Mouse (Mus musculus): ENCODE data around the gene Fgf9.

The Fgf9 gene

DNA sequence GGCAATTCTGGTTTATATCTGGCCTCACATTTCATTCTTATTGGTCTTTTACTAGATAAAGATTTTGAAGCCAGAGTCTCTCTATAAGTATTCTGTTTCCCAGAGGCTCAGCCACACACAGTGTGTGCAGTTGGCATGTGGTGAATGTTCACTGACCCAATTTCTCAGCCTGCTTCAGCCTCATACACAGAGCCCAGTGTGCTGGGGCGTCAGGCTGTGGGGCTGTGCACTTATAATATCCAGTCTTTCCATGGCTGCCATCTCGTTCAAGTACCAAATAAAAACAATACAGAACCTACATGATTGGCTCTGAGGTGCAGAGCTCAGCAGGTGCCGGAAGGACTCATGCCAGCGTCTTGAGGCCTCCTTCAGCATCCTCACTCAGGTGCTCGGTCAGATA, 19.1 kb downstream of the Fgf9 start:
- peak; percentile 84 for DNase-seq (ENCODE audit: low read depth, low spot score)

DNA sequence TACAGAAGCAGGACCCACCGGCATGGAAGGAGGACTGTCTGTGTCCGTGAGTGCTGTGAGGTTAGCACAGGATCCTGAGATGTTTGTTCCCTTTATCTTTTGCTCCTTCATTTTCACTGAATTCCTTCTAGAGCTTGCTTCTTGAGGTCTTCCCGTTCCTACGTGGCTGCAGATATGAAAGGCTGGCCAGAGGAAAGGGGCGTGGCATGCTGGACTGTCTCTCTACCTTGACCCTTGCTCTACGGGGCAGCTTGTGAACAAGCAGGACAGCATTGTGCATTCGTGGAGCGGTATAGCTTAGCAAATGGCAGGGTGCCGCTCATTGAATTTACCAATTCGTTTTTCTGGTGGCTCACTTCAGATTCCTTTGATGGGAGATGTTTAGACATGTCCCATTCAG, 21.0 kb downstream of the Fgf9 start:
- DNase-seq (ENCODE audit: low read depth, low spot score): no peak

DNA sequence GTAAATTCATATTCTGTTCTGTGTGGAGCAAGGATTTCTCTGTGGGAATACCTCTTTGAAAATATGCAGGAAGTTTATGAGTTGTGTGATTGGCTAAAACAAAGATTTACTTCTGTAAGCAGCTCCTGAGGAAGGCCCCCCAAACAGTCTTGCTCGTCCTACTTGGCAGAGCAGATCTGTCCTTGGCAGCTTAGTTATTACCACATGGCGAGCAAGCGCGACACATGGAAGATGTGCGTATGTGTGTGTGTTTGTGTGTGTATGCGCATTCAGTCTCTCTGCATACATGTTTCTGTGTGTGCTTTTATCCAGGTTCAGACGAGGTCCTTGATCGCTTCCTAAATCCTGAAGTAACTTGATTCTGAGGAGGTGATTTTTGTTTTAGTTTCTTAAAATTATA, 29.3 kb downstream of the Fgf9 start:
- DNase-seq (ENCODE audit: low read depth, low spot score): peak; percentile 79

DNA sequence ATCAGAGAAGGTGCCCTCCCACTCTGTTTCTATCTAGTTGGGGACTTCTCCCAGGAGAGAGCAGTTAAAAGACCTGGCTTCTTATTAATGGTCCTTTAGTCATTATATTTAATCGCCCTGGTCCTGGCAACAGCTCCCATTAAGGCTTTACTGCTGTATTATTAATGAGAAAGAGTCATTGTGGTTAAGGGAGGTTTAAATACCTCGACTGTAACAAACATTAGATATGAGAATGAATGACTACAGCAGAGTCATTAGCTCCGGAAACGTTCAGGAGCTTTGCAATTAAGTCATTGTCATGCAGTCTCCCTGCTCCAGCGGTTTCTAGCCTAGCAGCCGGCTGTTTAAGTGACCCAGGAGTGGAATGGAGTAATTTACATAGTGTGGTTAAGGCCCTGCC, 31.0 kb downstream of the Fgf9 start:
- DNase-seq (ENCODE audit: low read depth, low spot score): no peak

DNA sequence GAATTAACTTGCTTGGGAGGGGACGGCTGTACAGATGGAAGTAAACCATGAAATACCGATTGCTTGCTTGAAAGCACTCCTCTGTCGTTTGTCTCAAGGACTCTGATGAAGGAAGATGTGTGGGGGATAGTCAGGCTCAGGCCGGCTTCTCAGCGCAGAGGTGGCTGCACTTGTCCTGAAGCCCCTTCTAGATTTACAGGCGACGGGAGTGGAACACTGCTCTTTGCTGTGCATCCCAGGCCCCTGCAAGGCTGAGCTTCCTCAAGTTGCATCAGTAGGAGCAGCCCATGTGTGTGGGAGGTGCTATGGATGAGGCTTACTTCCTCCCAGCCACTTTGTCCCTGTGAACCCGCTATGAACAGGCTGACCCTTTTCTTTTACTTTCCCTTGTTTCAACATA, 33.9 kb downstream of the Fgf9 start:
- DNase-seq (ENCODE audit: low read depth, low spot score): no peak

DNA sequence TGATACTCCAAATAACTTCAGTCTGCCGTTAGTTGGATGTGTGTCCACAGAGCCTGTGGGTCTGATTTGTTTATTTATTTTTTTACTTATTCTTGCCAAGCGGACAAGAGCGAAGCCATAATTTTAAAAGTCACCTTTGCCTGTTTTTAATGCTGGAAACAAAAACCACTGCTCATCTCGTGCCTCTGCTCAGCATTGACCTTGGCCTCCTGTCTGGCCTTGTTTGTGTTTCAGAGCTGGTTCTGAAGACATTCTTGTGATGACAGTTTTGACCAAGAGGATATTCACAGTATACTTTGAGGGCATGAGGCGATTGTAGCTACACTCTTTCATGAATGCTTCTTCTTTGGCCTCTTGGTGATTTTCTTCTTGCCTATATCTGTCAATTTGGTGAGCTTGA, 35.2 kb downstream of the Fgf9 start:
- no peak for DNase-seq (ENCODE audit: low read depth, low spot score)

DNA sequence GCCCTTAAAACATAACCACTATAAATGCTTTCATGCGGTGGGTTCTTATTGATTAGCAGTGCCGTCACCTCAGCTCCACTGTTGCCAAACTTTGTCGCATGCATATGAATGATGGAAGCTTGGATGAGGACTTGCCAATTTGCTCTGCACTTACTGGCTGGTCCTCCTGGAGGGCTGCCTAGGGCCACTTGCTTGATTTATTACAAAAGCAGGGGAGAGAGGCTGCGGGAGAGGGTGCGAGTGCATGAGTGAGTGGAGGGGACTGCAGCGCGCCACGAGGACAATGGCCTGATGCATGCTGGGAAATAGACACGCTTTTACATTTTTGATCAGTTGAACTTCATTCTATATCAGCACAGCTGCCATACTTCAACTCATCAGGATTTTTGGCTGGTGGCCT, 39.3 kb downstream of the Fgf9 start:
- DNase-seq (ENCODE audit: low read depth, low spot score): no peak

DNA sequence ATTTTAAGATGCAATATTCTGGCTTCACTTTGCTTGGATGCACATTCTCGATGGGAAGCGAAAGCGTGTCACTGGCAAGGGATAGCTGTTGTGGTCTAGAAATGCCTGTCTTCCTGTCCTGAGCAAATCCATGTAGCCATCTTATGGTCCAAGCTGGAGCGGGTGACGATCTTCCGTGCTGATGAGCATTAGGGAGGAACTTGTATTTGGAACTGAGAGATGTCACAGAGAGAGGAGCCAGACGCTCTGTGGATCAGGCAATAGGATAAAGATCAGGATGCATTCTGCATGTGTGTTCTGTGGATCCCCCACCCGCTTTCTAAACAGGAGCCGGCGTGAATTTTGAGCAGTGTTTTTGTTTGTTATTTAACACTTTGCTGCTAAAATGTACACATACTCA, 41.2 kb downstream of the Fgf9 start:
- DNase-seq (ENCODE audit: low read depth, low spot score): peak; percentile 71

DNA sequence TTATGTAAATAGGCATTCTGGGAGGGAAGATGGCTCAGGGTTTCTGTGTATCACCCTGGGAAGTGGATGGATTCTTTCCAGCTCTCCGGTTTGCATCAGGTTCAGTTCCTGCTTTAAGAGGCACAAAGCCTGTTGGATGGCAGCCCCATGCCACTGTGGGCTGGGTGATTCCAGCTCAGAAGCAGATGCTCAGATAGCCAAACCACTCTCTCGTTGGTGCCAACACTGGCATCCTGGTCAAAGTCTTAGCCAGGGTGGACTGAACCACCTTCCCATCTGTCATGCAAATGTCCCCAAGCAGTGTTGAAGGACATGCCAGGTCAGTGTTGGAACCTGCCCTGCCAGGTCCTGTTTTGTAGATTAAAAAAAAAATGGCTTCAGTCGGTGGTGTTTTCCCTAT, 42.0 kb downstream of the Fgf9 start:
- DNase-seq (ENCODE audit: low read depth, low spot score): peak; percentile 95

DNA sequence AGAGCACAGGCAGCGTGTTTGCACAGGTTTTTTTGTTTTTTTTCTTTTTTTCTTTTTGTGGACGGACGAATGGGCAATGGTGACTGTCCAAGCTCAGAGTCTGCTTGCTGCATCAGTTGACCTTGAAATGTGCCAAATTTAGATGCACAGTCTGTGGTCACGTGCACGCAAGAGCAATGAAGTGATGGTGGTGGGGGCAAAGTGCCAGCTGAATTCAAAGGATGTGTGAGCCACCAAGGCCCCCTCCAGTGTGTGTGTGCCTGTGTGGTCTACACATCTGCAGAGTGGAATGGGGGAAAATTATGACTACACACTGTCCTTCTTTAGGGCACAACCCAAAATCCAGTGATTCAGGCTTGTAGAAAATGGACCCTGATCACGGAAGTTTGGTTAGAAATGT, 42.8 kb downstream of the Fgf9 start:
- peak; percentile 56 for DNase-seq (ENCODE audit: low read depth, low spot score)

DNA sequence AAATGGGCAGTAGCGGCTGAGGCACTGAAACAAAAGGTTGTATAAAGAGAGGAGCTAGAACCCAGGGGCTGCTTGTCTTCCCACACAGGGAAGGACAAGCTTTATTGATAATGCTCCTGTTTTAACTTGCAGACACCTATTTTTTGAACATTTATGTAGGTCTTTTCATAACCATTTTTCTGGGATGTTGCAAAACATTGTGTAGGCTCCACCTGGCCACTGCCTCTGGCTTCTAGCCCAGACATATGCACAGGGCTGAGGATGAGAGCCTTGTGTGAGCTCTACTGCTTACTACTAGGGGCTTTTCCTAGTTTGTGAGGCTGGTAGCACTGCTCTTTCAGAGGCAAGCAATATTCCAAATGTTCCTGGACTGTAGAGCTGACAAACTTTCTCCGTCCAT, 43.8 kb downstream of the Fgf9 start:
- peak; percentile 65 for DNase-seq (ENCODE audit: low read depth, low spot score)

DNA sequence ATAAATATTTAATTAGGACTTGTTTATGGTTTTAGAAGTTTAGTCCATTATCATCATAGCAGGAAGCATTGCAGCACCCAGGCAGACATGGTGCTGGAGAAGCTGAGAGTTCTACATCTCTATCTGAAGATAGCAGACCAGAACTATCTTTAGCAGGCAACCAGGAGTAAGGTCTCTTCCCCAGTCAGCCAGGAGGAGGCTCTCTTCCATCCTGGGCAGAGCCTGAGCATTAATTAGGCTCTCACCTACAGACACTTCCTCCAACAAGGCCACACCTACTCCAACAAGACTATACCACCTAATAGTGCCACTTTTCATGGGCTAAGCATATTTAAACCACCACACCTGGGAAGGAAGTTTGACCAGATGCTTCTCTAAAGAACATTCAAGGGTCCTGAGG, 54.3 kb downstream of the Fgf9 start:
- DNase-seq (ENCODE audit: low read depth, low spot score): no peak

DNA sequence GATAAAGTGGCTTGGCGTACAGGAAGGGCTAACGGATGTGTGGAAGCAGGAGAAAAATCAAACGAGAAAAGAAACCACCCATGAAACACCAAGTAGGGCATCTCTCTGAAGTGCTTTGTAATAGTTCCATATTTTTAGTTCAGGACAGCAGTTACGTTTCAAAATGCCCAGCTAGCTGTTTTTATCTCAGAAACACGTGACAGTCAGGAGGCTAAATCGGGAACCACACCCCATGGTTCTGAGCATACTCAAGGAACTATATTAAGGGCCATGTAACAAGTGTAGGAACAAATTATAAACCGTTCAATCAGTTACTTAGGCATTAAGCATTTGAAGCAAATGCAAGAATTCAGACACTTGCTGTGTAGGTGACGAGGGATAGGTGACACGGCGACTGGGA, 56.2 kb downstream of the Fgf9 start:
- DNase-seq (ENCODE audit: low read depth, low spot score): peak; percentile 39

DNA sequence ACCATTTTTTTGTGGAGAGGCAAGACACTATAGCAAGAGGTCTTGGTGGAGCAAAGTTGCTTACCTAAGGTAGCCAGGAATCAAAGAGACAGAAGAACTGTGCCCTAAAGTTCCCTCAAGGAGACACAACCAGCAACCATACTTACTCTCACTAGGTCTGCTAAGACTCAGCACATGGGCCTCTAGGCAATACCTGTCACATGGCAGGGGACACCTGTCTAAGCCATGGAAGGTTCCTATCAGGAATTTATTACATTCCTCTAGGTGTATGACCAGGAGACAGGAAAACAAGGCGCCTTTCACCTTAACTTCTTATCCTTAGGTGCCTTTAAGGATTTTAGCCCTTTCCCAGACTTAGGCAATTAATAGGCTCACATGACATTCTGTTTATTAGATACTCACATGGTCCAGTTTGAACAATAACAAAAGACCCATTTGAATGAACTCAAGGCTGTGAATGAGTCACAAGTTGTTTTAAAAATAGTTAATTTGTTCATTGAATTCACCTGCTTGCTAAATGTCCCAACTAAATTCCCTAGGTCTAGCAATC, 69.2 kb downstream of the Fgf9 start:
- no peak for DNase-seq (ENCODE audit: low read depth, low spot score)

DNA sequence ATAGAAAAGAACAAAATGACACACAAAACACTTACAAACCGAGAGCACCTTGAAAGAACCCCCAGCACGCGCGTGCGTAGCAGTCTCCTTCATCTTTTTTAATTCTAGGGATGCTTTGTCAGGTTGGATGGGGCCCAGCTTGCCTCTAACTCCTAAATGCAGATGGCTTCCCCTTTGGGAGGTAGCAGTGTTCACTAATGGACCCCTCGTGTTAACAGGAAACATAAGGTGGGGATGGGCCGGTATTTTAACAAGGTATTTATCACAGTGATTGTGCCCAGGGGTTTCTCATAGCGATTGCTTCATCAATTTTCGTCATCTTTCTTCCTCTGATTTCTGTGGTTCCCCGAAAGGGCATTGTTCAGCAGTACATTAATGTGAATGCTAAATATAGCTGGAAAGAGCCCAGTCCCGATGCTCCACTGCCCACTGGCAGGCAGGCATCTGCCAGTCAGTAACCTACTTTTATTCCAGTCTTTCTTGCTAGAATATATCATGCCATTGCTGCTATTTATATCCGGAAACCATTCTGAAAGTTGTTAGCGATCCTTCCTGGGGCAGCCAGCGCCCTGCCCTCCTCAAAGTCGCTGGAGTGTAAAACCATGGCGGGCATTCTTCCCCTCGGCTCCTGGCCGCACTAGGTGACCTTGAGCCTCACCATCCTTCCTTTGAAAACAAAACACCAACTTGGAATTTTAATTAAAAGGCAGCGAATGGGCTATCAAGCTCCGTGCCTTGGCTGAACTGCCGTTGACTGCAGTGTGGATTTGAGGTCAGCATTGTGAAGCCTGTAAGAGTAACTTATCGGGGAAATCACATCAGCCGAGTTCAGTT, 79.5 kb downstream of the Fgf9 start:
- peak; percentile 30 for DNase-seq (ENCODE audit: low read depth, low spot score)

DNA sequence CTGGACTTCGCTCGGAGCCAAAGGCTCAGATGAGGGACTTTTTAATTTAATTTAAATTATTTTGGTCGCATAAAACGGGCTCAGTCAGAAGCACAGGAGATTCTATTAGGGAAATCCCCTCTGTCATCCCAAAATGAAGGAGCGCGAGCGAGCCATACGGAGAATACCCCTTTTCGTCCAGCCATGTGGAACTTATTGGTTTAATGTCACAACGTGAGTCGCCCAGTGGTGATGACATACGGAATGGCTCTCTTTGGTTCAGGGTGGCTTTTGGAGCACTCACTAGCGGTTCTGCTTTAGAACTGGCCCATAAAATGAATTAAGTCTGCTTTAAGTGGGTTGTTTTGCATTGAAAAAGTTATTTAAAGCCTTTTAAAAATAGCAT, 80.1 kb downstream of the Fgf9 start:
- no peak for DNase-seq (ENCODE audit: low read depth, low spot score)

DNA sequence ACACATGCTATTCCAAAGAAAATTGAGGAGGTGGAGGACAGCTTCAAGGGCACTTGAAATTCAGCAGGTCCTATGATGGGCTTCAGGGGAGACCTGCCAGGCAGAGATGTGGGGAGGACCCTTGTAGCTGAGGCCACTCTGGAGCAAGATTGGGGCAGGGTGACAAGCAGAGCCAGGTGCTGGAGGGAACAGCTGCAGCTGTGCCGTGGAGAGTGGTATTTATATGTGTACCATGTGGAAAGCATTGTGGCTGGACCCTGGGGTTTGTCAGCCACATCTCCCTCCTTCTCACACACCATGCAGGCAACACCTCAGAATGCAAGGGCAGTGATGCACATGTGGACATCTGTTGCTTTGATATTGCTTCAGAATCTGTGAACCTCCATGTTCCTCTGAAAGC, 81.8 kb downstream of the Fgf9 start:
- no peak for DNase-seq (ENCODE audit: low read depth, low spot score)

DNA sequence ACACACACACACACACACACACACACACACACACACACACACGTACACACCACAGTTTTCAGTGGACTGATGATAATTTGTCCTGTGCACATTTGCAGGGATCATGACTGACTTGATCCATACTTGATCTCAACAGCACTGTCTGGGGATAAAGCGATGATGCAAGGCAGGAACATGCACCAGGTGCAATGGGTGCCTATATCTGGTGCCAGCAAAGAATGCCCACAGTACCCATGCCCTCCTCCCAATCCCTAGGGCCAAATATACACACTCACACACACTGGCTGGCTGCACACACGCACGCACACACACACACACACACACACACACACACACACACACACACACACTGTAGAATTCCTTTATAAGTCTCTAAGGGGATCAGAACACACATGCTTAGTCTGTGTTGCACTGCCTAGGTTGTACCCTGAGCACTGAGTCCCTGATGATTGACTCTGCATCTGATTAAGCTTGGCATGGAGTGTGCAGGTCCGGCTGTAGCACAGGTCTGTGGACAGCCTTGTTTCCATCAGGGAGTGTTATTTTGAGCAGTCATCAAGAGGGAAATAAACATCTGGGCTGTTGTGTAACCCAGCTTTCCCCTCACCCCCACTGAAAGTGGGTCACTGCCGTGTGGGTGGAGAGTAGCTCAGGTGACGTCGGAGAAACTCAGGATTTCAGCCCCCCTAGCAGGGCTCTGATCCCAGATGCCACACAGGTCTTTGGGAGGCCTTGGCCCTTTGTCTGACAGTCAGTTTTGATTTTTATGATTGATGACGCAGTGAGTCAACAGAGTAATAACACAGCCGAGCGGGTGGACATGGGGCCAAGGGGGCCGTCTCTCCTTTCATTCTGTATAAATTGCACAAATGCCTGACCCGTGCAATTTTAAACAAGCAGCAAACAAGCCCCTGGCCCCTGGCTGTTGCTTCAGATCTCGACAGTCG, 83.4 kb downstream of the Fgf9 start:
- peak; percentile 18 for DNase-seq (ENCODE audit: low read depth, low spot score)

DNA sequence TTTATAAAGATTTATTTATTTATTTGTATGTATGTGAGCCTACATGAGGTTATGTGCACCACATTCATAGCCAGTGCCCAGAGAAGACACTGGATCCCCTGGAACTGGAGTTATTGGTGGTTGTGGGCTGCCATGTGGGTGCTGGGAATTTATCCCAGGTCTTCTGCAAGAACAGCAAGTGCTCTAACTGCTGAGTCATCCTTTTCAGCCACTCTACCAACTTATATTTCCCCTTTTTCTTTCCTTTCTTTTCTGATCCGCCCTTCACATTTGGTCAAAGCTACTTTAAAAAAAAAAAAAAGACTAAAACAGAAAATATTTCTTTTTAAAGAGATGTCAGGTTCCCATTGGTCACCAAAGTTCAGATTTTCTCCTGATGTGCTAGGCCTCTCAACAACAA, 90.3 kb downstream of the Fgf9 start:
- DNase-seq (ENCODE audit: low read depth, low spot score): no peak

Measured in brain, adult 2 months (tissue).